Mouse (Mus musculus) left cerebral cortex, adult 11 months (tissue): Measurements from ENCODE around the gene 2410015M20Rik.

ENCODE experiments used
- DNase-seq: peaks from one replicate; pipeline ENCODE4 v3.0.0; 2022; ENCODE audit warnings: low spot score

2410015M20Rik gene

DNA sequence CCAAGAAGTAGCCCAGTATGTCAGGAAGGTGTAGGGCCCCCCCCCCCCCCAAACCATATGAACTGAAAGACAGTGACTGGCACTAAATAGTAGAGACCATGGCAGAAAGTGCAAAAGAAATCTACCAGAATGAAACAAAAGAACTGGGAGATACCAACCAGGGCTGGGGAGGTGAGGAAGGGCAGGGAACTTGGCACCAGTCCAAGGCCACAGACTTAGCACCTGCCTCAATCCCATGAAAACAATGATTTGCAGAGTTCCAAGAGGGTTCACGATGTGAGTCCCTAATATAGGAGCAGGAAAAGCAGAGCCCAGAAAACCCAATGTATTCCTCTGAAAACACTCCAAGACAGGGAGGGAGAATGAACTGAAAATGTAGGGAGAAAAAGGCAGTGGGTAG is 37.4 kb downstream of the 2410015M20Rik start:
- DNase-seq, result no peak

DNA sequence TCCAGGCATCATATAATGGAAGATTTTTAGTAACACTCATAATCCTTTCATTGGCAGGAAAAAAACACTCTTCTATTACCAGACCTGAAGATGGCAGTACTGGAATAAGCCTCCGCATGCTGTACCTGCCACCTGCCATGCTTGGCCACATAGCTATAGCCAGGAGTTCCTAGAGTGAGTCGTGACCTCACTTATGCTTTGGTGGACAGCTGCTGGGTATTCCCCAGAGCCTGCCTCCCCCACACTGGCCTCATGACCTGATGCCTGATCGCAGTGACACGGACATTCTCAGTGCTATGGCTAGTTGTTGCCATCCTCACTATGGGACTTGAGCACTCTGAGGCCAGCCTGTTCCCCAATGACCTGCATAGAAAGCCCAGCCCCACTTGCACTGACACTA is 39.3 kb downstream of the 2410015M20Rik start:
- DNase-seq, result no peak

DNA sequence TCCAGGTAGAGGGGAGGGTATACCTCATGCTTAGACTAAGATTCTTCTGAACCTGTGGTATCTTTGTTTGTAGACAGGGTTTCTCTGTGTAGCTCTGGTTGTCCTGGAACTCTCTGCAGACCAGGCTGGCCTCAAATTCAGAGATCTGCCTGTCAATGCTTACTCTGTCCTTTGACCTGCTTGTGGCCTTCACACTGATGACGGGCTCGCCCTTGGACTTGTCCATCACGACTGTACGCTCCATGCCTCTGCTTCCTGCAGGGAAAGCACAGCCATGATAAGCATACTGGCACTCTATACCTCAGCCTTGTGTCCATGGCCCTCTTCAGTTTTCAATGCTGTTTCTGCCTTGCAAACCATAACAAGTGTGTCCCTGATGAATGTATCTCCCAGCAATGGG is 42.2 kb downstream of the 2410015M20Rik start:
- DNase-seq, result no peak

DNA sequence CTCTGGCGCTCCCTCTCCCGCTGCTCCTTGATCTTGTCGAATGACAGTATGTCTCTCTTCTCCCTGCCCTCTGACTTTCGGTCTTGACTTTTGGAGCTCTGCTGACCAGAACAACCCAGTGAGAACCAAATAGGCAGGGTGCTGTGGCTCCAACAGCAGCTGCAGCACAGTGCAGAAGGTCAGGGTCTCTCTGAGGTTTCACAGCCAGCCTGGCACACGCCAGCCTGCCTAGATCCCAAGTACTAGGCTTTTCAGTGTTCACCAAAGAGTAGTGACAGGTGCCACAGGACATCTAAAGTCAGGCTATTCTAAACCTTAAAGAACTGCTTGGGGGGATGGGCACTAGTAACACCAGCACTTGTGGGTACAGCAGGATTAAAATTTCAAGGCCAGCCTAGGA is 42.7 kb downstream of the 2410015M20Rik start:
- DNase-seq, result no peak

DNA sequence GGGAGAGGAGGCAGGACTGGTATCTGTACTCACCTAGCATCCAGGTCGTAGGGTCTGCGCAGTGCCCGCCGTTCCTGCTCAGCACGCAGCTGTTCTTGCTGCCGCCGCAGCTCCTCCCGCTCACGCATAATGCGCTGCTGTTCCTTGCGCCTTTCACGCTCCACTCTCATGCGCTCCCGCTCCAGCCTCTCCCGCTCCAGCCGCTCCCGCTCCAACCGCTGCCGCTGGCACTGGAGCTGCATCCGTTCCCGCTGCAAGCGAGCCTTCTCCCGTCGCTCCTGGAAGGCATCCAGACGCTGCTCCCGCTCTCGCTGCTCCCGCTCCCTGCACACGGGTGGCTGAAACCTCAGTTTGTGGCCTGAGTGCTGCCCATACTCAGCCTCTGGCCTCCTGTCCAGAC is 43.3 kb downstream of the 2410015M20Rik start:
- no peak for DNase-seq

DNA sequence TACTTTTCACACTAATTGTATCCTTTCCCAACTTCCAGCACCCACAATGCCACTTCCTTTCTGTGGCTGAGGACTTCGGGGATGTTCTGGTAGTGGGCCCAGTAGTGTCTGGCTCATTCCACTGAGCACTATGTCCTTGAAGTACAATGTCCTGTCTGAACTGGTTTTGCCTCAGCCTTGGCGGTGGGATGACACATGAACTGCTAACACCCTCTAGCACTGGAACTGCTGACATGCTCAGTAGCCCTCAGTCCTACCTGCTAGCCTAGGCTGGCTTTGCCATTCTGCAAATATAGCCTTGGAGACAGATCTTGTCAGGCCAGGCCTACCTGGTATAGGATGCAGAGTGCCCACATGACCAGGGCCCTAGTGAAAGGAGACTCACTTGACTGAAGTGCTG is 47.7 kb downstream of the 2410015M20Rik start:
- no peak for DNase-seq

DNA sequence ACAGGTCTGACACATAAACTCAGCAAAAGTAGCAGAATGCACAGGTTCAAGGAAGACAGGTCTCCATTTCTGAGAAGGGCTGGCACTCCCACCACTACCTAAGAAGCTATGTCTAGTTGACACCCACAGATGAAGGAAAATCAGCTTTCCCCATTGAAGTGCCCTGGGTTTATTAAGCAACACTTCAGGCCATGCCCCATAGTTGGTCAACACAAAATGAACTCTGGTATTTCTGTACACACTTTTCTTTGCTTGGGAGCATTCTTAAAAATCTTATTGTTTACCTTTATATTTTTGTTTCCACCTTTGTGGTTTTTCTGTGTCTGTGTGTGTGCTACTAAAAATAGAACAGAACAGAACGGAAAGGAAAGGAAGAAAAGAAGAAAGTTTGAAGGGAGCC is 49.4 kb downstream of the 2410015M20Rik start:
- no peak for DNase-seq

DNA sequence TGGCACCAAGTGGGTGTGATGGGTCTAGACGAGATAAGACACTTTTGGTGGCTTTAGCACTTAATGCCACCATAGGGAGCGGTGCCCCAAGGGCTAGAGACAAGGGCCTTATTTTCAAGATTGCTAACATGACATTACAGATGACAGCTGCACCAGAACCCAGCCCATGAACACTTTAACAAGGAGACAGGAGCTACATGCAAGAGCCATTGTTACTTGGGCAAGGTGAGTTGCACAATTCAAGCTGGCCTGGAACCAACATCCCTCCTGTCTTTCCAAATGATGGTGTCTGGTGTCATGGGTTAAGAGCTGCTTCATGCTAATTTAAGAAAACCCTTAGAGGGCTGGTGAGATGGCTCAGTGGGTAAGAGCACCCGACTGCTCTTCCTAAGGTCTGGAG is 50.2 kb downstream of the 2410015M20Rik start:
- DNase-seq, result no peak

DNA sequence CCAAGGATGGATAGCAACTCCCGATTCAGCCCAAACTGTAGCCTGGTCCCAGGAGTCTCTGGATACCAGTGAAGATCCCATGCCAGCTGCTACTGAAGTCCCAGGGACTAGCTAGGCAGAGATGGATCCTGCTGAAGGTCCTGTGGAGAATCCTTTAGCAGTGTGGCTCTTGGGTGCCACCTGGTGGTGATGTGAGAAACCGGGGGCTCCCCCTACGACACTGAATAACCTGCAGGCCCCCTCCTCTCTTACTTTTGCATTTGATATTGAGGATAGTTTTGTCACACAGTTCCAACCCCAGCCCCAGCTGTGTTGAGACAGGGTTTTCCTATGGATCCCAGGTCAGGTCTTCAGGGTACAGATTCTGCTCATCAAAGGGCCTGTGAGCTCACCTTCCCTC is 51.1 kb downstream of the 2410015M20Rik start:
- peak; percentile 51 for DNase-seq
